Mouse (Mus musculus): ENCODE data around the gene Ms4a4c.
"Not testable (repeated sequence)": the region's sequence is repeated elsewhere in the genome, so short reads cannot be mapped to it uniquely, and the experiment has no call there.

DNA sequence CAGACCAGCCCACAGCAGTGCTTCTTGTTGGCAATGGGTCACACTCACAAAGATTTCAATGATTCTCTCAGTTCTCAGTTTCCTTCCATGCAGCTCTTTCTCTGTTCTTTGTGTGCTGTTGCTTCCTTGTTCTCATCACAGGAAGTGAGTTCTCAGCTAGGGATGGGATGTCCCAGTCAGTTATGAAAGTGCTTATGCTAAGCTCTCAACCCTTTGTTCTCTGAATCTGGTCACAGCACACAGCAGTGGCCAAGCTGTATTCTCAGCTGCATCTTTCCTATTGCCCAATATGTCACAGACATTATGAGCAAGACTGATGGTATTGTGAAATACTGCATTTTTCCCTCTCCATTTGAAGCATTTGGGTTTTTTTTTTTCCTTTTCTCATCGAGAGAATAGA, 60.2 kb downstream of the Ms4a4c start:
- TF ChIP-seq CTCF (IDR thresholded peaks at IDR 0.05; ENCODE audit: borderline replicate concordance, control insufficient read depth, extremely low read depth, insufficient read depth, low read length, poor library complexity); POLR2A (IDR thresholded peaks at IDR 0.05; ENCODE audit: control insufficient read depth, extremely low read depth, insufficient read depth, low read length, poor library complexity): not testable (repeated sequence)
